Mouse (Mus musculus): Measurements from ENCODE around the gene Gm28043. TPM values are rescaled to one million over a fixed set of nuclear protein-coding genes. Genes with fewer than 3 reads are reported as not detected.
"Not testable (repeated sequence)": the region's sequence is repeated elsewhere in the genome, so short reads cannot be mapped to it uniquely, and the experiment has no call there.

Gm28043 gene
- polyA plus RNA-seq, 1 experiment from 2014 or later, result 2.7 TPM

GRCm38 (mm10) chr17:29603283-29603682 is 11.4 kb upstream of the Gm28043 start:
- ATAC-seq (ENCODE audit: insufficient read depth, low FRiP score, low TSS enrichment), result no peak
- no peak overlapping the region for H3K4me2 ChIP-seq (ENCODE audit: low read depth)
- H3K9ac ChIP-seq (ENCODE audit: low read length), result no peak overlapping the region
- no peak overlapping the region for H3K27ac ChIP-seq (ENCODE audit: low read depth, low read length)
- no peaks in the 10 kb centered on the region for H3K27me3 ChIP-seq (ENCODE audit: control insufficient read depth, insufficient read depth, low read length)
- no peaks in the 10 kb centered on the region for H3K9me3 ChIP-seq (ENCODE audit: control insufficient read depth, low read length)
- 34% methylated on average over 6 of the region's 6 CpGs for WGBS
- H3K36me3 ChIP-seq (ENCODE audit: control insufficient read depth, insufficient read depth, low read length), result peaks cover 7% of the 10 kb centered on the region; the same call in 1 of the 2 replicates
- peak; percentile 80 for DNase-seq (ENCODE audit: low spot score)
- no peaks in the 10 kb centered on the region for H3K4me1 ChIP-seq (ENCODE audit: control insufficient read depth, insufficient read depth, low read length)
- no peak overlapping the region for H3K4me3 ChIP-seq (ENCODE audit: low read depth, low read length)

DNA sequence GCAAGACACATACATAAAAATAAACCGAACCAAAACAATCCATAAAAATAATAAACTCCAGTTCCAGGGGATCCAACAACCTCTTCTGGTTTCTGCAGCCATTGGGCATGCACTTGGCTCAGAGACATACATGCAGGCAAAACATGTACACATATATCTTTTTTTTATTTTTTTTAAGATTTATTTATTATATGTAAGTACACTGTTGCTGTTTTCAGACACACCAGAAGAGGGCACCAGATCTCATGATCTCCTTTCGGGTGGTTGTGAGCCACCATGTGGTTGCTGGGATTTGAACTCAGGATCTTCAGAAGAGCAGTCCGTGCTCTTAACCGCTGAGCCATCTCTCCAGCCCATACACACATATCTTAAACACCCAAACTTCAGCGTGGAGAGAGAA is 1.2 kb upstream of the Gm28043 start:
- H3K27ac ChIP-seq (ENCODE audit: low read depth, low read length); H3K9me3 ChIP-seq (ENCODE audit: control insufficient read depth, low read length); H3K36me3 ChIP-seq (ENCODE audit: control insufficient read depth, insufficient read depth, low read length); H3K4me2 ChIP-seq (ENCODE audit: low read depth); DNase-seq (ENCODE audit: low spot score); H3K4me3 ChIP-seq (ENCODE audit: low read depth, low read length); ATAC-seq (ENCODE audit: insufficient read depth, low FRiP score, low TSS enrichment); H3K27me3 ChIP-seq (ENCODE audit: control insufficient read depth, insufficient read depth, low read length); H3K9ac ChIP-seq (ENCODE audit: low read length): not testable (repeated sequence)
- H3K4me1 ChIP-seq (ENCODE audit: control insufficient read depth, insufficient read depth, low read length), result peaks cover 12% of the 10 kb centered on the region
- WGBS, result 89% methylated on average over 5 of the region's 5 CpGs

DNA sequence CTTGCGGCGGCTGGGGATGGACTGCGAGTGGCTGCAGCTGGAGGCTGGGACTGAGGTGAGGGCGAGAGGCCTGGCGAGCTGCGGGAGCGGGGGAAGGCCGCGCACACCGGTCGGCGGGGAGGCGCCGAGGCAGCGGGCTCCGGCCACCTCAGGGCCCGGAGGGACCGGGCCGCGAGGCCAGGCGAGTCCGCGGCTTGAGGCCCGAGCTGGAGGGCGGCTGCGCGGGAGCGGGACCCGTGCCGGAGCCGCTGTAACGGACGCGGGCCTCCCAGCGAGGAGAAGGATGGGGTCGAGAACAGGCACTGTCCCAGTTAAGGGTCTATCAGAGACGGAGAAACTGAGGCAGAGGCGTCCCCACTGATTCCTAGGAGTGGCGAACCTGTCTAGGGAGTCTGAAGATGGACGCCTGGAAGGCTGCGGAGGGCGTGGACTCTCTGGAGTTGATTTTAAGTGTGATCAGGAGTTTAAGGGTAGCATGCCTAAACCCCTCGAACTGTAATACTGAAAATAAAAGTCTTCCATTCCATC is 412 bp downstream of the Gm28043 start:
- peak overlapping the region; percentile 92 for H3K4me2 ChIP-seq (ENCODE audit: low read depth)
- H3K4me1 ChIP-seq (ENCODE audit: control insufficient read depth, insufficient read depth, low read length), result peaks cover 12% of the 10 kb centered on the region
- peaks cover 3% of the 10 kb centered on the region for H3K36me3 ChIP-seq (ENCODE audit: control insufficient read depth, insufficient read depth, low read length)
- DNase-seq (ENCODE audit: low spot score) (no peak), ATAC-seq (ENCODE audit: insufficient read depth, low FRiP score, low TSS enrichment) (peak; percentile 48)
- H3K4me3 ChIP-seq (ENCODE audit: low read depth, low read length), result peak overlapping the region; percentile 96
- no peaks in the 10 kb centered on the region for H3K27me3 ChIP-seq (ENCODE audit: control insufficient read depth, insufficient read depth, low read length)
- no peaks in the 10 kb centered on the region for H3K9me3 ChIP-seq (ENCODE audit: control insufficient read depth, low read length)
- H3K9ac ChIP-seq (ENCODE audit: low read length), result peak overlapping the region; percentile 96
- peak overlapping the region; percentile 94 for H3K27ac ChIP-seq (ENCODE audit: low read depth, low read length)
- WGBS, result 0% methylated on average over 39 of the region's 43 CpGs

DNA sequence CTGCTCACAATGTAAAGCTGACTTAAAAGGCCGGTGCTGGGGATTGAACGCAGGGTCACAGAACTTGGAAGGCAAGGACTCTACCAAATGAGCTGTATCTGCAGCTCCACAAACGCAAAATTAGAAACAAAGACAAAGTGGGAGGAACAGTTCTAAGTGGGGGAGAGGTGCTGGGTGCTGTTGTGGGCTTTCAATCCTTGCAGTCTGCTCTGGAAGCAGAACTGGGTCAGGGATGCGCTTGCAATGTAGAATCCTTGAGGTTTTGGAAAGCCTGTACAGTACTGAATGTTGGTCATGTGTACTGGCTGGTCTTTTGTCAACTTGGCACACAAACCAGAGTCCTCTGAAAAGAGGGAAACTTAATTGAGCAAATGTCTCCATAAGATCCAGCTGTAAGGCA is 940 bp downstream of the Gm28043 start:
- Histone ChIP-seq H3K4me1 (ENCODE audit: control insufficient read depth, insufficient read depth, low read length) (peaks cover 12% of the 10 kb centered on the region), H3K4me3 (ENCODE audit: low read depth, low read length) (peak overlapping the region; percentile 96), H3K9ac (ENCODE audit: low read length) (peak overlapping the region; percentile 96), H3K9me3 (ENCODE audit: control insufficient read depth, low read length) (no peaks in the 10 kb centered on the region), H3K4me2 (ENCODE audit: low read depth) (peak overlapping the region; percentile 92), H3K36me3 (ENCODE audit: control insufficient read depth, insufficient read depth, low read length) (peaks cover 3% of the 10 kb centered on the region), H3K27me3 (ENCODE audit: control insufficient read depth, insufficient read depth, low read length) (no peaks in the 10 kb centered on the region), H3K27ac (ENCODE audit: low read depth, low read length) (no peak overlapping the region)
- no peak for ATAC-seq (ENCODE audit: insufficient read depth, low FRiP score, low TSS enrichment)
- DNase-seq (ENCODE audit: low spot score), result no peak
- 16% methylated on average over 4 of the region's 4 CpGs for WGBS

- Histone ChIP-seq H3K4me2 (ENCODE audit: low read depth) (no peak overlapping the region), H3K9ac (ENCODE audit: low read length) (no peak overlapping the region), H3K27ac (ENCODE audit: low read depth, low read length) (no peak overlapping the region), H3K27me3 (ENCODE audit: control insufficient read depth, insufficient read depth, low read length) (no peaks in the 10 kb centered on the region), H3K4me1 (ENCODE audit: control insufficient read depth, insufficient read depth, low read length) (peaks cover 12% of the 10 kb centered on the region), H3K36me3 (ENCODE audit: control insufficient read depth, insufficient read depth, low read length) (peaks cover 8% of the 10 kb centered on the region), H3K4me3 (ENCODE audit: low read depth, low read length) (no peak overlapping the region), H3K9me3 (ENCODE audit: control insufficient read depth, low read length) (no peaks in the 10 kb centered on the region)
- DNase-seq (ENCODE audit: low spot score), result no peak
- no peak for ATAC-seq (ENCODE audit: insufficient read depth, low FRiP score, low TSS enrichment)
- 90% methylated on average over 3 of the region's 3 CpGs for WGBS
Observed at GRCm38 (mm10) chr17:29619231-29619630, 4.6 kb downstream of the Gm28043 start.

DNA sequence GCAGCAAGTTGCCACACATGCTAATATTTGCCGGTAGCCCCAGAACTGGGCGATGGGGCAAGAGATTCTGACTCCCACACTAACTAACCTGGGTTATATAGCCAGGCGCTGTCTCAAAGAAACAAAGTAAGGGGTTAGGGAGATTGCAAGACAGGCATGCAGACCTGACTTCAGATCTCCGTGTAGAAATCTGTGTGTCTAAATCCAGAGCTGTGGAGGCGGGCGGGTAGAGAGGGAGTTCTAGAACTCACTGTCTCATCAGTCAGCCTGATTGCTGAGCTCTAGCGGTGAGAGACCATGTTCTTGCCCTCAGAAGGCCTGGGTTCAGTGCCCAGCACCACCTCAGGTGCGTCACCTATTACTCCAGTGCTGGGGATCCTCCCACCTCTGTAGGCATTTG is 8.8 kb downstream of the Gm28043 start:
- Histone ChIP-seq H3K4me1 (ENCODE audit: control insufficient read depth, insufficient read depth, low read length) (no peaks in the 10 kb centered on the region), H3K9me3 (ENCODE audit: control insufficient read depth, low read length) (no peaks in the 10 kb centered on the region), H3K36me3 (ENCODE audit: control insufficient read depth, insufficient read depth, low read length) (peaks cover 23% of the 10 kb centered on the region), H3K4me2 (ENCODE audit: low read depth) (no peak overlapping the region), H3K27me3 (ENCODE audit: control insufficient read depth, insufficient read depth, low read length) (no peaks in the 10 kb centered on the region), H3K27ac (ENCODE audit: low read depth, low read length) (no peak overlapping the region), H3K4me3 (ENCODE audit: low read depth, low read length) (no peak overlapping the region), H3K9ac (ENCODE audit: low read length) (no peak overlapping the region)
- ATAC-seq (ENCODE audit: insufficient read depth, low FRiP score, low TSS enrichment) (no peak), DNase-seq (ENCODE audit: low spot score) (no peak)
- WGBS, result 96% methylated on average over 8 of the region's 8 CpGs

DNA sequence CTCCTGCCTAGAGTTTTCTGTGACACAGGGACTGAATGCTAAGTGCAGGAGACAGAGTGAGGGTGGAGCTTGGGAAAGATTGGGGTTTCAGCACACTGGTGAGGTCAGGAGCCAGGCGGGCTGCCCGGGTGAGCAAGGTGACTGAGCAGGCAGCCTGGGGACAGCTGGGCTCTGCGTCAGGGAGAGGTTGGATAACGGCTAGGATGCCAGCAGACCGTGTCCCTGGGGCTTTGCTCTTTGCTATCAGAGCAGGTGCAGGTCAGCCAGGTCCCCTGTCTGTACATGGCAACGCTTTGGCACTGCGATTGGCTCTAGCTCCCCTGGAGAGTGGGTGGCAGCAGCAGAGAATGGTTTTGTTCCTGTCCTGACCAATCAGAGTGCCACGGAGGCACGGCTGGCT is 12.6 kb downstream of the Gm28043 start:
- H3K36me3 ChIP-seq (ENCODE audit: control insufficient read depth, insufficient read depth, low read length), result peaks cover 32% of the 10 kb centered on the region
- no peaks in the 10 kb centered on the region for H3K9me3 ChIP-seq (ENCODE audit: control insufficient read depth, low read length)
- H3K4me2 ChIP-seq (ENCODE audit: low read depth), result no peak overlapping the region
- 90% methylated on average over 9 of the region's 9 CpGs for WGBS
- ATAC-seq (ENCODE audit: insufficient read depth, low FRiP score, low TSS enrichment) (no peak), DNase-seq (ENCODE audit: low spot score) (no peak)
- H3K27me3 ChIP-seq (ENCODE audit: control insufficient read depth, insufficient read depth, low read length), result no peaks in the 10 kb centered on the region
- H3K4me3 ChIP-seq (ENCODE audit: low read depth, low read length), result no peak overlapping the region
- H3K4me1 ChIP-seq (ENCODE audit: control insufficient read depth, insufficient read depth, low read length), result no peaks in the 10 kb centered on the region
- H3K9ac ChIP-seq (ENCODE audit: low read length), result no peak overlapping the region
- H3K27ac ChIP-seq (ENCODE audit: low read depth, low read length), result no peak overlapping the region

GRCm38 (mm10) chr17:29628946-29629345 is 14.3 kb downstream of the Gm28043 start:
- no peaks in the 10 kb centered on the region for H3K27me3 ChIP-seq (ENCODE audit: control insufficient read depth, insufficient read depth, low read length)
- no peak overlapping the region for H3K27ac ChIP-seq (ENCODE audit: low read depth, low read length)
- WGBS, result 90% methylated on average over 5 of the region's 5 CpGs
- H3K9me3 ChIP-seq (ENCODE audit: control insufficient read depth, low read length), result no peaks in the 10 kb centered on the region
- H3K9ac ChIP-seq (ENCODE audit: low read length), result no peak overlapping the region
- H3K36me3 ChIP-seq (ENCODE audit: control insufficient read depth, insufficient read depth, low read length), result peaks cover 32% of the 10 kb centered on the region
- no peaks in the 10 kb centered on the region for H3K4me1 ChIP-seq (ENCODE audit: control insufficient read depth, insufficient read depth, low read length)
- no peak overlapping the region for H3K4me3 ChIP-seq (ENCODE audit: low read depth, low read length)
- H3K4me2 ChIP-seq (ENCODE audit: low read depth), result no peak overlapping the region
- ATAC-seq (ENCODE audit: insufficient read depth, low FRiP score, low TSS enrichment), result no peak
- DNase-seq (ENCODE audit: low spot score), result no peak

- Histone ChIP-seq H3K27ac (ENCODE audit: low read depth, low read length) (no peak overlapping the region), H3K4me1 (ENCODE audit: control insufficient read depth, insufficient read depth, low read length) (no peaks in the 10 kb centered on the region), H3K9ac (ENCODE audit: low read length) (no peak overlapping the region), H3K27me3 (ENCODE audit: control insufficient read depth, insufficient read depth, low read length) (no peaks in the 10 kb centered on the region), H3K9me3 (ENCODE audit: control insufficient read depth, low read length) (no peaks in the 10 kb centered on the region), H3K4me3 (ENCODE audit: low read depth, low read length) (no peak overlapping the region), H3K36me3 (ENCODE audit: control insufficient read depth, insufficient read depth, low read length) (peaks cover 32% of the 10 kb centered on the region), H3K4me2 (ENCODE audit: low read depth) (no peak overlapping the region)
- WGBS, result 92% methylated on average over 5 of the region's 5 CpGs
- DNase-seq (ENCODE audit: low spot score), result no peak
- no peak for ATAC-seq (ENCODE audit: insufficient read depth, low FRiP score, low TSS enrichment)
Observed at GRCm38 (mm10) chr17:29629620-29630019, 14.9 kb downstream of the Gm28043 start.
